Mouse (Mus musculus): ENCODE measurements at regions not wholly inside any gene's neighbourhood (a gene's known extent, or its start where the extent isn't known, plus 50 kb on each side); places are given as distances from the start of the nearest gene placed in this dataset.
"Not testable (repeated sequence)": the region's sequence is repeated elsewhere in the genome, so short reads cannot be mapped to it uniquely, and the experiment has no call there.

DNA sequence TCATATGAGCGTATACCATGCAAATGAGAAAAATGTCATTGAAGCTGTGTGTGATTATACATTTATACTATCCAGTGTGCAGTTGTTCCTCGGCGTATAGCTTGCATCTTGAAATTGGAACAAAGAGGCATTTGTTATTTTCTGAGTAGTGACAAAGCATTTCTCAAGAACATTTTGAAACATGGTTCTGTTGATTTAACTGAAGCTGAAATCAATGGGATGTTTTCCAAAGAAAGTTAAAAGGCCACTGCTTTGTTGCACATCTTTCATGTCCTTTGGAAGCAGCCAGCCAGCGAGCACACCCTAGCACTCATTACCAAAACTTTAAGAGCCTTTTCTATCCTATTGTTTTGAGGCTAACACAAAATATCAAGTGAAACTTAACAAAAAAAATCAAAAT, 594.1 kb upstream of the Klhl29 start:
- no peak for DNase-seq (ENCODE audit: low read depth, low spot score)

- no peak for DNase-seq (ENCODE audit: low read depth, low spot score)
Observed at GRCm38 (mm10) chr12:5956141-5956540, 580.7 kb upstream of the Klhl29 start.

DNA sequence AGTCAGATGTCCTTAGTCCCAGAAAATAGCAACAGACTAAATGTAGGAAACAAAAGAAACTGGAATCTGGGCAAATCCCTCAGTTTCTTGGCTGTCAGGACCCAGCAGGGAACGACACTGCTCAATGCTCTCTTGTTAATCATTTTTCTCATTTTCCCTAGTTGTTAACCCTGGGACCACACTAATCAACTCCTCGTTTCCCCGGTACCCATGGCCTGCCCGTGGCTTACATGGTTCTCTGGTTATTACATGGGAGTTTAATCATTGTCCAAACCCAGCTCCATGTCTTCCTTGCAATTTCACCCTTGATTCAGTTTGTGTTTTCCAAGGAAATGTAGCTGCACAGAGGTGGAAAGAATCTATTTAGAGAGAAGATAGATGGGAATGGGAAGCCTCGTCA, 580.1 kb upstream of the Klhl29 start:
- no peak for DNase-seq (ENCODE audit: low read depth, low spot score)

- no peak for DNase-seq (ENCODE audit: low read depth, low spot score)
Observed at GRCm38 (mm10) chr12:5943346-5943925, 568.0 kb upstream of the Klhl29 start.

- DNase-seq (ENCODE audit: low read depth, low spot score): no peak
Observed at GRCm38 (mm10) chr12:5921262-5921661, 545.8 kb upstream of the Klhl29 start.

GRCm38 (mm10) chr12:5918030-5918429, 542.5 kb upstream of the Klhl29 start:
- DNase-seq (ENCODE audit: low read depth, low spot score): no peak

DNA sequence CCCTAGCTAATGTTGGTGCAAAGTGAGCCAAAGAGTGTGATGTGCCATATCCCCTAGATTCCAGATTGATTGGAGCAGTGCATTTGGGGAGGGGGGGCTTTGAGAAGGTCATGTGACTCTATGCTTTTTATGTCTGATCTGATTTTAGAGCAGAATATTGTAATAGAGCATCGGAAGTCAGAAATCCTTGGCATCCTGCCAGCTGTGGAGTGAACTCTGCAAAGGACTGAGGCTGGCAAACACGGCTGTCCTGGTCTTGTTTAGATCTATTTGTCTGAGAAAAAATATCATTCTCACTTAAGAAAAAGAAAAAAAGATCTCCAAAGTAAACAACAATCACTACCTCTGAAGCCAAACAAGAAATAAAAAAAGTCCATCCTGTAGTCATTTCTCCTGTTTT, 530.8 kb upstream of the Klhl29 start:
- no peak for DNase-seq (ENCODE audit: low read depth, low spot score)

DNA sequence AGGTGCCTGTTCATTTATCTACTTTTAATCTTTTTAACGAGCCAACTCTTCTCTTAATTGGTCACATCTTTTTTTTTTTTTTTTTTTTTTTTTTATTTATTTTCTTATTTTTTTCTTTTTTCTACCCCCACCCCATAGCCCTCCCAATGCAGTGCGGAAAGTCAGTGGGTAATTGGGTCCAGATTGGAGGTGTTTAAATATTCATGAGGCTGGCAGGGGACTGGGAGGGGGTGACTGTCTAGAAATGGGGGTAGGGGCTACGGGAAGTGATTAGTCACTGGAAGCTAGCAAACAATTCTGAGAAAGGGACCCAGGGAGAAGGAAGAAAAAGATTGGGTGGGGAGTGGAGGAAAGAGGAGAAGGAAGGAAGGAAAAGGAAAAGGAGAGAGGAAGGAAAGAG, 516.3 kb upstream of the Klhl29 start:
- not testable (repeated sequence) for DNase-seq (ENCODE audit: low read depth, low spot score)

DNA sequence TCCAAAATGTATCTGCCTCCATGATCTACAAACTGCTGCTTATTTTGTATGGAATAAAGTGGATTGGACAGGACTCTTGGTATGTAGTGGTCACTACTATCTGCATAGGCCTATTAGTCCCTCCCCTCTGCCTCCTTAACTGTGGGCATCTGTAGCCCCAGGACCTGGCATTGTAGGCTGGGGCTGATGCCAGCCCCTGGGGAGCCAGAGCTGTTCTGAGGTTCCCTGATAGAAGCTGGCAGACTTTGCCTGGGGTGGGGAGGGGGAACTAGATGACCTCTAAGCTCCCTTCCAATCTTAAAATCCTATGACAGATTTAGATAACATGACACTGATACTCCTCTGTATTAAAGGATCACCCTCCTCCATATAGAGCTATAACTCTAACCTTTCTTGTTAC, 491.2 kb upstream of the Klhl29 start:
- DNase-seq (ENCODE audit: low read depth, low spot score): no peak

GRCm38 (mm10) chr12:5859795-5860194, 484.3 kb upstream of the Klhl29 start:
- DNase-seq (ENCODE audit: low read depth, low spot score): no peak

DNA sequence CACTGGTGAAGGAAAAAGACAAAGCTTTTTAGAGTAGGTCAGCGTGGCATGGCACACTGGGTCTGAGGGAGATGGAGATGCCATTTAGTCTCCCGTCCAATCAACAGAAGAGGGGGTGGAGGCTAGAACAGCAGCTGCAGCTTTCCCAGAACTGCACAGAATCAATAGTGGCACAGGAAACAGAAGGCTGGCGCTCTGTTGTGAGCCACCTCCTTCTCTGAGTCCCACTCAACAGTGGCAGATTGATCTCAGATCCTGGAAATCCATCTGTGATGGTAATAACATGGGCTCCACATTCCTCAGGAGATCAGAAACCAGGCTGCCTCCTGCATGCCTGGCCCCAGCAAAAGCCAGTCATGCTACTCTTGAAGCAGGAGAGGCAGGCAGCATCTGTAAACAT, 480.9 kb upstream of the Klhl29 start:
- no peak for DNase-seq (ENCODE audit: low read depth, low spot score)

- no peak for DNase-seq (ENCODE audit: low read depth, low spot score)
Observed at GRCm38 (mm10) chr12:5810427-5810826, 434.9 kb upstream of the Klhl29 start.

- DNase-seq (ENCODE audit: low read depth, low spot score): no peak
Observed at GRCm38 (mm10) chr12:5810009-5810408, 434.5 kb upstream of the Klhl29 start.

DNA sequence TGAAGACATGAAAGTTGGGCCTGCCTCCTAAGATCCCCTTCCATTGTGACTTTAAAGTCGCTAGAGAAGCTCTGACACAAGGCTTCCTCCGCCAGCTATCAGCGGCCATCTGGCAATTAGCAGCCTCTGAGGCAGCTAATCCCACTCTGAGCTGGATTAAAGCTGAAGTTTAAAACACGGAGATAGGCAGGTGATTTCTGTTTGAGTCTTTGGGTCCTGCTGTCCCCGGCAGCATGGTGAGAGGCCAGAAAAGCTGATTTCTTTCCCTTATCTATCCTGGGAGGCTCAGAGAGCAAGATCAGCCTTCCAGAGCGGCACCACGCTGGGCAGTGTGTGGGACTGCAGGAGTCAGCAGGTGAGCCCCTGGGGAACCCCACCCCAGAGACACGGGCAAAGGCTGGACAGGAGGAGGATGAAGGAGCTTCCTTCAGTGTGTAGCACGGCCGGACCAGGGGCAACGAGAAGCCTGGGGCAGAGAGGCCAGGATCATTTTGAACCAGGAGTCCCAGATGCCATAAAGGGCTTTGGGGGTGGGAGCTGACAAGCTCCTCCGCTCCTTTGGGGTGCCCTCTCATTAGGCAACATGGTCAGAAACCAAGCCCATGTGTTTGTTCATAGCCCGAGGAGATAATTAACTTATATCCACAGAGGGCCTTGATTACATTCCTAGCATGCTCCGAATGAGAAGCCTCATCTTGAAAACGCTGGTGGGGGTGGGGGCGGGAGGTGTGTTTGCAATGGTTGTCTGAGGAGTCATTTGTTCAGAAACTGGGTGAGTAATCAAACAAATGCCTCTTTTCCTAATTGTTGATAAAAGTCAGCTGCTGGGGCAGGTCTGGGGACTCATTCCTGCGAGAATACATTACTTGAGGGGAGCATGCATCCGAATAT, 432.8 kb upstream of the Klhl29 start:
- peak; percentile 3 for DNase-seq (ENCODE audit: low read depth, low spot score)

DNA sequence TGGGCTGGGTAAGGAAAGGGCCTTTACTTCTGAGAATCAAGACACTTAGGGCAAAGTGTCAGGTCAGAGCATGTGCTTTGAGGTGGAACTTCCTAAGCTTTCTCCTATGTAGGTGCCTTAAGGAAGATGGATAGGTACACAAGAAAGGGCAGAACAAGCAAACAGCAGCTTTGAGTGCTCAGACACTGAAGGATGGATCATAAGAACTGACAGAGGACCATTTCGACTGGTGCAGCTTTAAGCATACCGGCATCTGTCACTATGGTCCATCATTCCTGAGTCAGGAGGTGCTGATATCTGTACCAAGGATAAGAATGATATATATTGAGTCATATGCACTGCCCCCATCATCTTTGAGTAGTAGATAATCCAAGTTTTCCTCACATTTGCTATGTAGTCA, 430.2 kb upstream of the Klhl29 start:
- no peak for DNase-seq (ENCODE audit: low read depth, low spot score)

DNA sequence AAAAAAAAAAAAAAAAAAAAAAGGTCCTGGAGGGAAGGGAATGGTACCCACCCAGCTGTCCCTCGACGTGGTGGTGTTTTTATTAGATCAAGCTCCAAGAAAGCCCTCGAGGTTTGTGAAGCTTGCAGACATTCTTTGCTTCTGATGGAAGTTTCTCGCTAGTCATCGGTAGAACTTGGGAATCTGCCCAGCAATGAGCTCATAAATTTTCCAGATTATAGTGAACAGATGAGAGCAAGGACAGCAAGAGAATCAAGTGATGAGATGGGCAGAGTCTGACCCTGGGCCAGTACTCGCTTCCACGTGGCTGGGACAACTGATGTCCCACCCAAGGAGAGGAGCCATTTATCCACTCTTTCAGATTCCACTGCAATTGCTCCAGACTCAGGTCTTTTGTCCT, 417.6 kb upstream of the Klhl29 start:
- no peak for DNase-seq (ENCODE audit: low read depth, low spot score)

GRCm38 (mm10) chr12:5787074-5787813, 411.8 kb upstream of the Klhl29 start:
- no peak for DNase-seq (ENCODE audit: low read depth, low spot score)

GRCm38 (mm10) chr12:5781276-5781675, 405.8 kb upstream of the Klhl29 start:
- no peak for DNase-seq (ENCODE audit: low read depth, low spot score)

GRCm38 (mm10) chr12:5777556-5777955, 402.1 kb upstream of the Klhl29 start:
- DNase-seq (ENCODE audit: low read depth, low spot score): no peak

GRCm38 (mm10) chr12:5771399-5771978, 396.0 kb upstream of the Klhl29 start:
- no peak for DNase-seq (ENCODE audit: low read depth, low spot score)

DNA sequence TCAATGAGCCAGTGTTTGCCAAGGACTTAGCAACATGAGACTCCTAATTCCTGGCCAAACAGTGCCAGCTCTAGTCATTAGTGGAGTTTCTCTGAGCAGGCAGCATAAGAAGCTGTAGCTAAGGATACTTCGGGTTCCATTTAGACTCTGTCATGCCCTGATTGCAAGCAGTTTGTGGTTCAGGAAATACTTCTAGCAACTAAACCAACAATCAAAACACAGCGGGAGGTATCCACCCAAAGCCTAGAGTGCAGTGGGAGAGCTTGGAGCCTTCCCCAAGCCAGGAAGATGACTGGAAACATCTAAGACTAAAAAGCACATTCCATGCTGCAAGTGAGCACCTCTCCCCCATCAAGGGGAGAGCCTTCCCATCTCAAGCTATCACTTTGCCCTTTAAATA, 395.0 kb upstream of the Klhl29 start:
- DNase-seq (ENCODE audit: low read depth, low spot score): no peak
